Mouse (Mus musculus) megakaryocyte, embryonic 14.5 days (primary cell): ENCODE measurements around the gene Nfic. TPM values are rescaled to one million over a fixed set of nuclear protein-coding genes. Genes with fewer than 3 reads are reported as not detected.

ENCODE experiments used
- H3K27me3 ChIP-seq: replicated peaks from 2 replicates; pipeline ENCODE3; 2012; ENCODE audit warnings: inconsistent platforms
- H3K36me3 ChIP-seq: replicated peaks from 2 replicates; pipeline ENCODE3; 2012; ENCODE audit warnings: low read length, inconsistent platforms, mixed read lengths
- H3K4me1 ChIP-seq: 2 replicates; pipeline ENCODE4 v1.6.1; 2012; ENCODE audit warnings: inconsistent platforms
- H3K4me3 ChIP-seq: replicated peaks from 2 replicates; pipeline ENCODE3; 2012; ENCODE audit warnings: moderate library complexity, mild to moderate bottlenecking, inconsistent platforms
- H3K9me3 ChIP-seq: 2 replicates; pipeline ENCODE4 v1.6.1; 2012; ENCODE audit warnings: inconsistent platforms
- FLI1 ChIP-seq: IDR thresholded peaks from 2 replicates; pipeline ENCODE4 v1.6.1; 2012; ENCODE audit warnings: low read length, inconsistent platforms, mixed read lengths
- GATA1 ChIP-seq: IDR thresholded peaks from 3 replicates; pipeline ENCODE4 v1.6.1; 2012; ENCODE audit warnings: mixed read lengths, low read length, inconsistent platforms, borderline replicate concordance
- polyA plus RNA-seq: library from polyadenylated mRNA; stranded (reverse); fragments of >175 nt; gene quantifications from 2 replicates; pipeline ENCODE4 v1.2.3, GENCODE M21; 2012; ENCODE audit warnings: low replicate concordance; ENCODE audit not compliant: insufficient read depth

Gene Nfic
- polyA plus RNA-seq, 1 experiment, result 184 TPM

DNA sequence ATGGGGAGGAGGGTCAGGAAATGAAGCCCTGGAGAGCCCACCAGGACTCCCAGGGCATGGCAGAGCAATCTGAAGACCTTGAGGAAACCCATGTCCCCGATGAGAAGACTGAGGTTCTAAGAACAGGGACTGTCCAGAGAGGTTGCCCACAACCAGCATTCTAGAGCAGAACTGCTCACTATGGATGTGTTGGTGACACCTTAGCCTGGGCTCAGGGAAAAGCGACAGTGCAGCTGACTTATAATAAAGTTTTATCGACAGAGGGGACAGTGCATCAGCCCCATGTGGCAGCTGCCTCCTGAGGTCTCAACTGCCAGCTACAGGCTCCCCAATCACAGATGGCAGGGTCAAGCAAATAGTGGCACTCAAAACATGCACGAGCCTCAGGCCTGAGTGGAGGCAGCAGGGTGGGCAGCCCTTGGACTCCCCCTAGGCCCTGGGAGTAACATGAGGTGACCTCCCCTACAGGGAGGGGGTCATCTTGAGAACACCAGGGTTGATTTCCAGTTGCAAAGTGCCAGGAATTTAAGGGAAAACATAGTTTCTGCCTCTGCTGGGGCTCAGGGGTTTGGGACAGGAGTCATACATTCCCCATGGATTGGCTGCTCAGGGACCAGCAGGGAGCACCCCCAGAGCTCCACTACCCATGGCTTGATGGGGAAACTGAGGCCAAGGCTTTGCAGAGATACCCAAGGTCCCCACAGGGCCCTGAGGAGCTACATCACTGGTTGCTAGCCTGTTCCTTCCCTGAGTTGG is 34.2 kb downstream of the Nfic start:
- H3K36me3 ChIP-seq, result peaks cover 50% of the 10 kb centered on the region
- H3K27me3 ChIP-seq, result peaks cover 18% of the 10 kb centered on the region
- H3K4me3 ChIP-seq, result no peak overlapping the region
- peaks cover 88% of the 10 kb centered on the region for H3K4me1 ChIP-seq
- no peaks in the 10 kb centered on the region for H3K9me3 ChIP-seq
- TF ChIP-seq FLI1 (no peak), GATA1 (no peak)

DNA sequence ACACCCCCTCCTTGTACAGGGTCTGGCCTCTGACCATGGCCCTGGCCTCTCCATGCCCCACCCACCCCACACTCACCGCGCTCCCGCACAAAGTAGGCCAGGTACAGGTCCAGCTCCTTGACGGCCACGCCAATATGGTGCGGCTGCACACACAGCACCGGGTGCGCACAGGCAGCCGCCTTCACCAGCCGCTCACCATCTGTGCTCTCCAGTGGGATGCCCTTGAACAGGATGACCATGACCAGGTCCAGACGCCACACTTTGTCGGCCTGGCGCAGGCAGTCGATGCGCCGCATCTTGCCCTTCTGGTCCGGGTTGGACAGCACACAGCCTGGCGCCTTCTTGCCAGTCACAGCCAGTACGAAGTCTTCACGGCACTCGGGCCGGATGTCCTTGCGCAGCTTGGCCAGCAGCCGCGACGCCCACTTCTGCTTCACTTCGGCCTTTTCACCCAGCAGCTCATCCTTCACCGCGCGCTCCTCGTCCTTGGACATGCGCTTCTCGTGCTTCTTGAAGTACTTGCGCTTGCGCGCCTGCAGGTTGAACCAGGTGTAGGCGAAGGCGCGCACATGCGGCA is 35.2 kb downstream of the Nfic start:
- Histone ChIP-seq H3K9me3 (no peaks in the 10 kb centered on the region), H3K36me3 (peaks cover 58% of the 10 kb centered on the region), H3K27me3 (peaks cover 14% of the 10 kb centered on the region), H3K4me3 (peak overlapping the region; percentile 14), H3K4me1 (peaks cover 86% of the 10 kb centered on the region)
- TF ChIP-seq FLI1 (no peak), GATA1 (no peak)

- Histone ChIP-seq H3K27me3 (peaks cover 12% of the 10 kb centered on the region), H3K4me3 (no peak overlapping the region)
- TF ChIP-seq GATA1 (no peak), FLI1 (no peak)
These were observed 36.1 kb downstream of the Nfic start for GRCm38 (mm10) chr10:81419111-81419928.

DNA sequence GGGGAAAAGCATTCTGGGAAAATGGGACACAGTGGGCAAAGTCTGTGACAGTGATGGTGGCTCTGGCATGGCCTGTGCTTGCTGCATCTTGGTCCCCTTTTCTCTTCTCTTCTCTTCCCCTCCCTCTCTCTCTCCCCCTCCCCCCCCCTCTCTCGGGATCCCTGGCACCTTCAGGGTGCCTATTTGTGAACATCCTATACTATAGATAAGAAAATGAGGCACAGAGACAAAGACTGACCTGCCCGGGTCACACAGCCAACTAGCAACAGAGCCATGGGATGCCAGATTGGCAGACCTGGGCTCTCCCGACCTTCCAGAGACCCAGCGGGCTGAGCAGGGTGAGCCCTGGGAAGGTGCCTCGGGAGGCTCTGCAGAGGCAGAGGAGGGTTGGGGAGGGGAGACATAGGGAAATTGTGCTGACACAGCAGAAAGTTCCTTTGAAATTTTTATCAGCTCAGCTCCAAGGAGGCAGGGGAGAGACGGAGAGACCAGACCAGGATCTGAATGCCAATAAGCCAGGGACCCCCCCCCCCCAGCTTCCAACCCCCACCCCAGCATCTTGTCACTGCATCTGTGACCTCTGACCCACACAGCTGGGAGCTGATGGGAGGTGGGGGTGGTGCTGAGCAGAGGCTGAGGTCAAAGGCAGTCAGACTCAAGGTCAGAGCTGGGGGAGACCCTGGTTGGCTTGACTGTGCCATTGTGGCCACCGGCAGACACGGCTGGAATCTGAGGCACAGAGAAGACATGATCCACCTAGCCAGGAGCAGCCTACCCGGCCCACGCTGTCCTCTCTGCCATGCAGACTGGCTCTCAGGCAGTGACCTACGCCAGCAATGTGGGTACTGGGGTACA is 37.0 kb downstream of the Nfic start:
- Histone ChIP-seq H3K36me3 (peaks cover 74% of the 10 kb centered on the region), H3K9me3 (no peaks in the 10 kb centered on the region), H3K4me3 (no peak overlapping the region), H3K4me1 (peaks cover 86% of the 10 kb centered on the region), H3K27me3 (peaks cover 7% of the 10 kb centered on the region)
- no peak for TF ChIP-seq GATA1
- TF ChIP-seq FLI1, result no peak

More at GRCm38 (mm10) chr10:81419111-81419928, 36.1 kb downstream of the Nfic start:
- Histone ChIP-seq H3K9me3 (no peaks in the 10 kb centered on the region), H3K4me1 (peaks cover 86% of the 10 kb centered on the region), H3K36me3 (peaks cover 66% of the 10 kb centered on the region)

- peaks cover 91% of the 10 kb centered on the region for H3K4me1 ChIP-seq
- peaks cover 5% of the 10 kb centered on the region for H3K27me3 ChIP-seq
- no peak overlapping the region for H3K4me3 ChIP-seq
- no peaks in the 10 kb centered on the region for H3K9me3 ChIP-seq
- peaks cover 83% of the 10 kb centered on the region for H3K36me3 ChIP-seq
- TF ChIP-seq FLI1 (no peak), GATA1 (no peak)
These were observed 37.9 kb downstream of the Nfic start for GRCm38 (mm10) chr10:81417227-81418215.

DNA sequence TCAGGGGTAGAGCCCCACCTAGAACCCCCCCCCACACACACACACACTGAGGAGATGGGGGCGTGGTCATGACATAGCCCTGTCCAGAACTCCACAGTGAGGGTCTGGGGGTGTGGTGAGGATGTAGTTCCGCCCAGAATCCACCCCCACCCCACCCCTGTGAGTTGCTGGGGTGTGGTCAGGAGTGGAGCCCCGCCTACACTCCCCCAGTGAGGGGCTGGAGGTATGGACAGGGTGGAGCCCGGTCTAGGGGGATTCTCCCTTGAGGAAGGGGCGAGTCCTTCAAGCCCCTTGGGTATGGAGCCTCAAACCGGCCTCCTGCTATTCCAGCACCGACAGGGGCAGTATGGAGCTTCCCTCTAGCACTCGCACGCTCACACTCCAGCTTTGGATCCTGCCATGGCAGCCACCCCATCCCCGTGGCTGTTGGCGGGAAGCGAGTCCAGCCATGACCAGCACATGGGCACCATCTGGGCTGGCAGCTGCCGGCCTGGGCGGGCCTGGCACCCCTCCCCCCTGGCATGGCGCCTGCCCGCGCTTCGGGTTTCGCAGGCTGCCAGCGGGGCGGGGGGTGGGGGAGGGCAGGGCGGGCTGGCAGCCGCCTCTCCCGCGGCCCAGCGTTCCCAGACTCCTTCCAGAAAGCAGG is 38.7 kb downstream of the Nfic start:
- no peak overlapping the region for H3K4me3 ChIP-seq
- H3K9me3 ChIP-seq, result no peaks in the 10 kb centered on the region
- peaks cover 92% of the 10 kb centered on the region for H3K36me3 ChIP-seq
- H3K4me1 ChIP-seq, result peaks cover 92% of the 10 kb centered on the region
- no peak for TF ChIP-seq FLI1
- no peak for TF ChIP-seq GATA1
- H3K27me3 ChIP-seq, result peaks cover 1% of the 10 kb centered on the region

DNA sequence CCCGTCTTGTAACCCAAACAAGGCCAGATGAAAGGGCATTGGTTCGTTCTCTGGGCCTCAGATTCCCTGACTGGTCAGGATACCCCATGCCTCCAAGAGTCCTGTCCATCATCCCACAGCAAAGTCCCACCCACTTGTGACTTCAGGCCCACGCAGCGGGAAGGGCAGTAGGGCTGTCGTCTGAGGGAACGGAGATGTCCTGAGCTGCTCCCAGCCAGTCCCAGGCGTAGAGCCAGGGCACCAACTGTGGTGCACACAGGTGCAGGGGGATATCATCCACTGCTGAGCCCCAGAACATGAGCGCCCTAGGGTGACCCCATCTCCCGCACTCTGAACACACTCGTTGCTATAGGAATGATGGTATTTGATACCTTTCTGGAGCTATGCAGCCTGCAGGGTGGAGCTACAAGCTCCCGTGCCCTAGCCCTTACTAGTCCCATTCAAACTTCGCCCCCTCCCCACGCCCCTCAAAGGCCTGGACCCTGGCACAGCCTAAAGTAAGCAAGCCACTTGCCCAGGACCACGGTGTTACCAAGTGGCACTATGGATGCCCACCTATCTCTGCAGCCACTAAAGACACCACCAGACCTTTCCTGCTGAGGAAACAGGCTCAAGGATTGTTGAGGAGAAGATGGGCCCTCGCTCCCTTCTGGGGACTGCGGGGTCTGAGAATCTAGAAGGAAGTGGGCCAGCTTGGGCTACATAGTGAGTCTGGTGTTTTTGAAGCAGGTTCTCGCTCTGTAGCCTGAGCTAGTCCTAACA is 39.7 kb downstream of the Nfic start:
- Histone ChIP-seq H3K36me3 (peaks cover 91% of the 10 kb centered on the region), H3K4me1 (peaks cover 95% of the 10 kb centered on the region), H3K4me3 (no peak overlapping the region), H3K9me3 (no peaks in the 10 kb centered on the region), H3K27me3 (no peaks in the 10 kb centered on the region)
- TF ChIP-seq FLI1, result no peak
- TF ChIP-seq GATA1, result no peak

DNA sequence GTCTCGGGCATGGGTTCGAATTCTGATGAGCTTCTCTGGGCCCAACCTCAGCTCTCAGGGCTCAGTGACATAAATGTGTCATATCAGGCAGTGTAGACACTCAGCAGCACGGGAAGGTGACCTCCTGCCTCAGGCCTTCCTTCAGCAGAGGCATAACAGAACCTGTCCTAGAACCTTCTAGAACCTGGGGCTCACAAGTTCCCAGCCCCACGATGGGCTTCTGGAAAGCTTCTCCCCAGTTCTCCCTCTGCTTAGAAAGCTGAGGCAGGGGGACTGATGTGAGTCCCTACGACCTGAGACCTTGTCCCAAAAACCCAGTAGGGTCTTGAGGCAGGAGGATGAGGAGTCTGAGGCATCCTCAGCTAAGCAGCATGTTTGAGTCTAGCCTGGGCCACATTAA is 40.3 kb downstream of the Nfic start:
- Histone ChIP-seq H3K27me3 (no peaks in the 10 kb centered on the region), H3K9me3 (no peaks in the 10 kb centered on the region), H3K4me3 (no peak overlapping the region), H3K4me1 (peaks cover 95% of the 10 kb centered on the region), H3K36me3 (peaks cover 86% of the 10 kb centered on the region)
- TF ChIP-seq FLI1 (no peak), GATA1 (no peak)
